Mouse (Mus musculus) granulocyte monocyte progenitor cell, adult 5-6 weeks (primary cell): ENCODE results near the gene Cidec. TPM values are rescaled to one million over a fixed set of nuclear protein-coding genes. Genes with fewer than 3 reads are reported as not detected.

ENCODE experiments used
- ATAC-seq: replicated peaks from 2 replicates; pipeline ENCODE4 v1.8.0; 2016; ENCODE audit warnings: mild to moderate bottlenecking, moderate TSS enrichment, inconsistent platforms; ENCODE audit not compliant: poor library complexity, severe bottlenecking
- total RNA-seq, 2 experiments: library from RNA; stranded (forward) in 1 of 2; stranded (reverse) in 1 of 2; fragments of 200-712, 200-1000 nt in 1 of 2; fragments of >200 nt in 1 of 2; fragmentation: Nextera tagmentation in 1 of 2; gene quantifications; 2 replicates each; pipeline ENCODE4 v1.2.3; 2014 to 2017

Gene Cidec
- total RNA-seq, 2 experiments from 2014 or later, result not detected

DNA sequence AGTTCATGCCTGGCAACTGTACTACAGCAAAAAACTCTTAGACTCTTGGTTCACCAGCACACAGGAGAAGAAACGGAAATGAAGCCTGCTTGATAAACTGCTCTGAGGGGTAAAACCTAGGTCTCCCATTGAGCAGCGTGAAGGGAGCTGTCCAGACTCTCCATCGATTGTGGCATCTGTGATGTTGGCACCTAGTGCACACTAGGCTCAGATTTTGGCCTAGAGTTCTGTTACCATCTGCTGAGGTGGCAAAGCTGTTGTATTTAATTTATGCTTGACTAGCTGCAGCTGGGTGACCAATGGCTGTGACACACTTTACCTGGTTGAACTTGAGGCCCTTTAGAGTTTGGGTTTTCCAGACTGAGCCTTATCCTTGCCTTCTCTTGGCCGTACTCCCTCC lies 12.1 kb upstream of the Cidec start:
- ATAC-seq, result no peak

DNA sequence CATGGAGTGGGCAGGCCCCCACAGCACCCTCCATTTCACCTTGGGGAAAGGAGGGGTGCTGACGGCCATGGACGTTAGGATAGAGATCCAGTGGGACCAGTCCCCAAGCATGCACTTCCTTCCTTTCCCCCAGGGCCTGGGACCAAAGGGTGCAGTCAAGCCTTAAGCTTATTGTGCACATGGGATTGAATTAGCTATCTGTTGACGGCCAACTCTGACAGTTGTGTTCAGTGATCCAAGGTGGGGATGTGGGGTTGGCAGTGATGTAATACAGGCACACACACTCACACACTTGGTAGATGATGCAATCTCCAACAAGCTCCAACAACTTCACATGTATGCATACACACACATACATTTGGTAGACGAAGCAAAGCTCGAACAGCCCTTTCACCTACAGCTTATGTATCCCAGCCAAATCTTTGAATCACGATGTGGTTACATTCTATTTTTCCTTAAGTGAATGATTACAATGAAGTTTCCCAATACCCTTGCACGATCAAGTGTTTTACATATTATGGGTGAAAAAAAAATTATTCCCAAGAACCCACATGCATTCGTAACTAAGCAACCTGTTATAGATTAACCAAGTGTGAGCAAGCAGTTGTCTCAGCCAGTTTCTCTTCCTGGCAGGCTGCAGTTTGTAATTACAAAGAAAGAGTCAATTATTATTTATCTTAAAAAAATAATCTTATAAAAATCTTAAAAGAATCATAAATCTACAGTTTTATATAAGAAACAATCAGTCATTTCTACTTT lies 8.8 kb upstream of the Cidec start:
- peak; percentile 42 for ATAC-seq

GRCm38 (mm10) chr6:113443091-113443490 lies 7.5 kb upstream of the Cidec start:
- ATAC-seq, result 0 out of 2 replicates have a peak, but pooled peaks have one; percentile 14

- ATAC-seq, result peak; percentile 86
Measured at GRCm38 (mm10) chr6:113442442-113443090, 7.0 kb upstream of the Cidec start, which contains the start of gene Jagn1. Jagn1 (plus strand) TSS chr6:113442569.

GRCm38 (mm10) chr6:113442087-113442441 lies 6.5 kb upstream of the Cidec start:
- no peak for ATAC-seq

- ATAC-seq, result peak; percentile 73
Measured at GRCm38 (mm10) chr6:113441147-113441680, 5.7 kb upstream of the Cidec start.

DNA sequence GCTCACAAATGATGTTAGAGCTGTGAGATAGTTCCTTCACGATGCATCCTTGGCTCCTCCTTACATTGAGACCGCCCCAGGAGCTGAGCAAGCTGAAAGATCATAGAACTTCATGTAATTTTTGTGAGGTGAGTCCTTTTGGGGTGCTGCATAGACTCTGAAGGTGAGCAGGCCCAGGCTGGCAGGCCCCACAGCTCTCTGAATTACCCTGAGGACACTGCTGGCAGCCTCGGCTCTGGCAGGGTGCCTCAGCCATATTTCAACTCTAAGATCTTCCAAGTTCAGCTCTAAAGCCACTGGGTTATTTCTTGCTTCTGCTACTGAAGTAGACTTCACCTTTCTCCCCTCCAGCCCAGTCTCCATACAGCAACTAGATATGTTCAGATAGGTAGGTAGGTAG lies 5.1 kb upstream of the Cidec start:
- no peak for ATAC-seq

GRCm38 (mm10) chr6:113438721-113439430 lies 3.3 kb upstream of the Cidec start:
- no peak for ATAC-seq

DNA sequence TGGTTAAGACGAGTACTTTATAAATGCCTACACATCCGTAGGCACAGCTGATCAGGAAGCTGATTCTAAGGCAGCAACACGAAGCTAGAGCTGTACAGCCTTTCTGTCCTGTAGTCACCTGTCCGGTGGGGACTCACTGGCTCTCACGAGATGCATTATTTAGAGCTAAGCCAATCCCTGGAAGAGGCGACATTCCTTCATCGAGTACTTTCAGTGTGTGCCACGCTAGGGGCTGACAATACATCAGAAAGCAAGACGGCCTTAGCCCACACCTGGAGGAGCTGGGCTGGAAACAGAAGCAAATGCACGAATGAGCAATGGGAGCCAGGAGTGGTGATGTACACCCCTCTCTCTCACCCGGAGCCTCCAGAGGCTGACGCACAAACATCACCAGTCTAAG lies 1.6 kb upstream of the Cidec start:
- no peak for ATAC-seq

DNA sequence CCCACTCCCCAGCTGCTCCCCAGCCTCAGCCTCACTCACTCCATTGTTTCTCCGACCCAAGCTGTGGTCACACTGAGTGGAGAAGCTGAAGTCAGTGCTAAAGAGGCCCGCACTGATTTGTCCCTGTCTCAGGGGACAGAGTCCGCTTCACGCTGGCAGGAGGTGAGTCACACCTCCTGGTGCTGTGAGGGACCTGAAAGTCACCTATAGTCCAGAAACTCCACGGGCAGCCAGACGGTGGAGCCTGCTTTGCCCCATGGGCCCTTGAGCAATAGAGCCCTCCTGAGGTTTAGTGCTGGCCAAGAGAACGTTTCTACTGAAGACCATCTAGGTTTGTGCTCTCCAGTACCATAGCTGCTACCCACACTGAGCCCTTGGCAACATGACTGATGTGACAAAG lies 869 bp downstream of the Cidec start:
- ATAC-seq, result no peak

GRCm38 (mm10) chr6:113433661-113434060 lies 1.9 kb downstream of the Cidec start:
- no peak for ATAC-seq

- ATAC-seq, result no peak
Measured at GRCm38 (mm10) chr6:113431801-113432200, 3.8 kb downstream of the Cidec start.

DNA sequence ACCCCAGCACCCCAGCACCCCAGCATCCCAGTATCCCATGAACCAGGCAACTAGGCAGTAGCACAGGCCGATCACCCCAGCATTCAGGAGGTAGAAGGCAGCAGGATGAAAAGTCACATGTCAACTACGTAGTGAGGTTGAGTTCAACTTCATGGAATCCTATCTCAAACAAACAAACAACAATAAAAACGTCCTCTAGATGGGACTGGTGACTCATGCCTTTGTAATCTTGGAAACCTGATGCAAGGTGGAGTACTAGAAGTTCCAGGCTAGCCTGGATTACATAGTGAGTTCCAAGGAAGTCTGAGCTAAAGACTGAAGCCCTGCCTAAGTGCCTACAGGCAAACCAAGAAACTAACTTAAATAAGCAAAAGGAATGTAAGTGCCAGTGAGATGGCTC lies 4.7 kb downstream of the Cidec start:
- no peak for ATAC-seq

DNA sequence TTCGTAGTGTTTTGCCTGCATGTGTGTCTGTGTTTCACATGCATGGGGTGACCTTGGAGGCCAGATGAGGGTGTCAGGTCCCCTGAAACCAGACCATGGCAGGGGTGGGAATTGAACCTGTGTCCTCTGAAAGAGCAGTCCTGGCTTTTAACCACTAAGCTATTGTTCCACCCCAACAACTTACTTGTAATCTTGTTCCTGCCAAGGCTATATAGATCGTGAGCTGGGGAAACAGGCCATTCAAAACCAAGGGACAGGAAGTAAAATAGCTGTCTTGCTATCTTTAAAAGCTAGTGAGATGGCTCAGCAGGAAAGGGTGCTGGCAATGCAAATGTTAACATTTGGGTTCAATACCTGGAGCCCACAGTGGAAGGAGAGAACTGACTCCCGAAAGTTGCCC lies 5.6 kb downstream of the Cidec start:
- no peak for ATAC-seq

- ATAC-seq, result no peak
Measured at GRCm38 (mm10) chr6:113428006-113428405, 7.6 kb downstream of the Cidec start.

GRCm38 (mm10) chr6:113427397-113427796 lies 8.2 kb downstream of the Cidec start:
- ATAC-seq, result peak; percentile 82

DNA sequence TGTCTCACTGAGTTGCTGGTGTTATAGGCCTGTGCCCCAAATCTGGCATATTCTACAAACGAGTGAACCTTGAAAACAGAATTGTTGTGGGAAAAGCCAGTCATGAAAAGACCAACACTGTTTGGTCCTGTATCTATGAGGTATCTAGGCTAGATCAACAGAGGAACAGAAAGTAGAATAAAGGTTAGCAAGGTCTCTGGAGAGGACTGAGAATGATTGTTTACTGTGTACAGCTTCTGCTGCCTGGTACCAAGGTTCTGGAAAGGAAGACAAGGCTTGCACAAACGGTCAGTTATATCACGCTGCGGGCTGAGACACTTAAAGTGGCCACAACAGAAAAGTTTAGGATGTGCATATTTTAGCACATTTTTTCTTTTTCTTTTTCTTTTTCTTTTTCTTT lies 8.9 kb downstream of the Cidec start:
- ATAC-seq, result no peak

DNA sequence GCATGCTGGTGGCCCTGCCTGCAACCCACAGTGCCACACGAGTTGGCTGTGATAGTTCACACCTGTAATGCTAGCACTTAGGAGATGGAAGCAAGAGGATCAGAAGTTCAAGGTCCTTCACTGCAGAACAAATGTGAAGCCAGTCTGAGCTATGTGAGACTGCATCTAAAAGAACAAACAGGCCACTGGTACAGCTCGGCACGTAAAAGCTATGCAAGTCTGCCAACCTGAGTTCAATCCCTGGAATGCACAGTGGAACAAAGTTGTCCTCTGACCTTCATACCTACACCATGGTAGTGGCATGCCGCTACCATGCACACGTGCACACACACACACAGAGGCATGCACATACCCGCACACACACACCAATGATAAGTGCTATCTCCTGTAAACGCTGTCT lies 11.4 kb downstream of the Cidec start:
- ATAC-seq, result no peak

DNA sequence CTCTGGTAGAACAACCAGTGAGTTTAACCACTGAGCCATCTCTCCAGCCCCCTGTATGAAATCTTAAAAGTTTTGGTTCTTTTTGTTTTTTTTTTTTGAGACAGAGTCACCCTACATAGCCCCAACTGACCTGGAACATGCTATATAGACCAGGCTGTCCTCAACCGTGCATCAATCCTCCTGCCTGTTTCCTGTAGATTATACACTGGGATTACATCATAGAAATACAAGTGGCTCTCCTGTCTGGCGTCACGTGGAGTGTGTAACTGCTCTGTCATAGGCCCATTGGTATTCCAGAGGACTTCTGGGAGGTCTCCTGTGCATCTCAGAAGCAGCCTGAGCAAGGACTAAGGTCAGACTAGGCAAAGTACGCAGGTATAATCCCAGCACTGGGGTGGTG lies 12.6 kb downstream of the Cidec start:
- no peak for ATAC-seq

GRCm38 (mm10) chr6:113419199-113419587 lies 16.4 kb downstream of the Cidec start, which contains the start of gene Rpusd3:
Rpusd3 (minus strand) TSS chr6:113419340.
- peak; percentile 97 for ATAC-seq
